Mouse (Mus musculus): ENCODE measurements around the gene Cfap46. TPM values are rescaled to one million over a fixed set of nuclear protein-coding genes. Genes with fewer than 3 reads are reported as not detected.
A peak's percentile ranks its signal among the peaks of the same experiment; 100 is the strongest.

Cfap46 gene
- polyA plus RNA-seq, 1 experiment from 2014 or later = not detected

GRCm38 (mm10) chr7:139585183-139585821 lies 98.3 kb downstream of the Cfap46 start:
- H3K27me3 ChIP-seq (ENCODE audit: control insufficient read depth, insufficient read depth, low read length) = peaks cover 89% of the 10 kb centered on the region
- no peaks in the 10 kb centered on the region for H3K36me3 ChIP-seq (ENCODE audit: control insufficient read depth, insufficient read depth, low read length)
- 0 out of 2 replicates have a peak overlapping the region, but pooled peaks have one; percentile 43 for H3K4me2 ChIP-seq (ENCODE audit: low read length)
- no peak for ATAC-seq (ENCODE audit: insufficient number of reproducible peaks, insufficient read depth, low FRiP score, low read depth)
- H3K9me3 ChIP-seq (ENCODE audit: control insufficient read depth, low read length) = no peaks in the 10 kb centered on the region
- no peak overlapping the region for H3K9ac ChIP-seq (ENCODE audit: low read length)
- peaks cover 11 to 38% of the 10 kb centered on the region in 2 experiments; a peak in 3 of 4 replicates for H3K4me1 ChIP-seq (ENCODE audit: control insufficient read depth in 2 of 2, insufficient read depth in 2 of 2, low read length in 2 of 2)
- H3K4me3 ChIP-seq (ENCODE audit: control insufficient read depth in 1 of 2, insufficient read depth in 1 of 2, low read depth in 1 of 2, low read length in 2 of 2) = peak overlapping the region in 1 of 2 experiments; percentile 27; a peak in 2 of 4 replicates
- WGBS = 4% methylated on average over 29 of the region's 29 CpGs
- no peak overlapping the region for H3K27ac ChIP-seq (replicated peaks in 1 of 2; ENCODE audit: control insufficient read depth in 1 of 2, insufficient read depth in 1 of 2, low read depth in 2 of 2, low read length in 2 of 2)

GRCm38 (mm10) chr7:139584221-139585175 lies 99.1 kb downstream of the Cfap46 start:
- 2% methylated on average over 53 of the region's 53 CpGs for WGBS
- peak overlapping the region; percentile 43 for H3K4me2 ChIP-seq (ENCODE audit: low read length)
- no peak overlapping the region for H3K27ac ChIP-seq (replicated peaks in 1 of 2; ENCODE audit: control insufficient read depth in 1 of 2, insufficient read depth in 1 of 2, low read depth in 2 of 2, low read length in 2 of 2)
- H3K9me3 ChIP-seq (ENCODE audit: control insufficient read depth, low read length) = no peaks in the 10 kb centered on the region
- peaks cover 97% of the 10 kb centered on the region for H3K27me3 ChIP-seq (ENCODE audit: control insufficient read depth, insufficient read depth, low read length)
- no peak overlapping the region for H3K9ac ChIP-seq (ENCODE audit: low read length)
- peak overlapping the region in 1 of 2 experiments; percentile 27; a peak in 2 of 4 replicates for H3K4me3 ChIP-seq (ENCODE audit: control insufficient read depth in 1 of 2, insufficient read depth in 1 of 2, low read depth in 1 of 2, low read length in 2 of 2)
- ATAC-seq (ENCODE audit: insufficient number of reproducible peaks, insufficient read depth, low FRiP score, low read depth) = no peak
- H3K4me1 ChIP-seq (ENCODE audit: control insufficient read depth in 2 of 2, insufficient read depth in 2 of 2, low read length in 2 of 2) = peaks cover 11 to 38% of the 10 kb centered on the region in 2 experiments; a peak in 3 of 4 replicates
- peaks cover 4% of the 10 kb centered on the region; the same call in 1 of the 2 replicates for H3K36me3 ChIP-seq (ENCODE audit: control insufficient read depth, insufficient read depth, low read length)

GRCm38 (mm10) chr7:139583094-139583737 lies 100.4 kb downstream of the Cfap46 start:
- H3K9me3 ChIP-seq (ENCODE audit: control insufficient read depth, low read length) = no peaks in the 10 kb centered on the region
- H3K27me3 ChIP-seq (ENCODE audit: control insufficient read depth, insufficient read depth, low read length) = peaks cover 100% of the 10 kb centered on the region
- H3K4me1 ChIP-seq (ENCODE audit: control insufficient read depth in 2 of 2, insufficient read depth in 2 of 2, low read length in 2 of 2) = peaks cover 11 to 38% of the 10 kb centered on the region in 2 experiments; a peak in 3 of 4 replicates
- no peak for ATAC-seq (ENCODE audit: insufficient number of reproducible peaks, insufficient read depth, low FRiP score, low read depth)
- H3K27ac ChIP-seq (replicated peaks in 1 of 2; ENCODE audit: control insufficient read depth in 1 of 2, insufficient read depth in 1 of 2, low read depth in 2 of 2, low read length in 2 of 2) = no peak overlapping the region
- no peak overlapping the region for H3K9ac ChIP-seq (ENCODE audit: low read length)
- H3K4me3 ChIP-seq (ENCODE audit: control insufficient read depth in 1 of 2, insufficient read depth in 1 of 2, low read depth in 1 of 2, low read length in 2 of 2) = no peak overlapping the region
- WGBS = 18% methylated on average over 17 of the region's 17 CpGs
- H3K36me3 ChIP-seq (ENCODE audit: control insufficient read depth, insufficient read depth, low read length) = peaks cover 17% of the 10 kb centered on the region
- H3K4me2 ChIP-seq (ENCODE audit: low read length) = peak overlapping the region; percentile 70

GRCm38 (mm10) chr7:139582595-139582994 lies 101.0 kb downstream of the Cfap46 start, which contains the start of gene Nkx6-2:
Gene Nkx6-2, minus strand, starts transcription at chr7:139582797.
- no peak for ATAC-seq (ENCODE audit: insufficient number of reproducible peaks, insufficient read depth, low FRiP score, low read depth)
- WGBS = under 1% methylated on average over 56 of the region's 56 CpGs

GRCm38 (mm10) chr7:139581801-139582571 lies 101.6 kb downstream of the Cfap46 start:
- no peaks in the 10 kb centered on the region for H3K9me3 ChIP-seq (ENCODE audit: control insufficient read depth, low read length)
- peak overlapping the region; percentile 70 for H3K4me2 ChIP-seq (ENCODE audit: low read length)
- H3K9ac ChIP-seq (ENCODE audit: low read length) = 0 out of 2 replicates have a peak overlapping the region, but pooled peaks have one; percentile 2
- H3K4me1 ChIP-seq (ENCODE audit: control insufficient read depth in 2 of 2, insufficient read depth in 2 of 2, low read length in 2 of 2) = peaks cover 11 to 38% of the 10 kb centered on the region in 2 experiments; a peak in 3 of 4 replicates
- under 1% methylated on average over 82 of the region's 82 CpGs for WGBS
- peaks cover 96% of the 10 kb centered on the region for H3K27me3 ChIP-seq (ENCODE audit: control insufficient read depth, insufficient read depth, low read length)
- no peak overlapping the region for H3K27ac ChIP-seq (replicated peaks in 1 of 2; ENCODE audit: control insufficient read depth in 1 of 2, insufficient read depth in 1 of 2, low read depth in 2 of 2, low read length in 2 of 2)
- peak overlapping the region; percentile 33 to 42 for H3K4me3 ChIP-seq (ENCODE audit: control insufficient read depth in 1 of 2, insufficient read depth in 1 of 2, low read depth in 1 of 2, low read length in 2 of 2)
- H3K36me3 ChIP-seq (ENCODE audit: control insufficient read depth, insufficient read depth, low read length) = peaks cover 30% of the 10 kb centered on the region
- no peak for ATAC-seq (ENCODE audit: insufficient number of reproducible peaks, insufficient read depth, low FRiP score, low read depth)

More at GRCm38 (mm10) chr7:139582595-139582994, 101.0 kb downstream of the Cfap46 start, which contains the start of gene Nkx6-2:
- H3K9me3 ChIP-seq (ENCODE audit: control insufficient read depth, low read length) = no peaks in the 10 kb centered on the region
- peaks cover 23% of the 10 kb centered on the region for H3K36me3 ChIP-seq (ENCODE audit: control insufficient read depth, insufficient read depth, low read length)
- H3K27me3 ChIP-seq (ENCODE audit: control insufficient read depth, insufficient read depth, low read length) = peaks cover 100% of the 10 kb centered on the region
- no peak within 1 kb of the TSS for H3K27ac ChIP-seq (replicated peaks in 1 of 2; ENCODE audit: control insufficient read depth in 1 of 2, insufficient read depth in 1 of 2, low read depth in 2 of 2, low read length in 2 of 2)
- peak within 1 kb of the TSS; percentile 33 to 42 for H3K4me3 ChIP-seq (ENCODE audit: control insufficient read depth in 1 of 2, insufficient read depth in 1 of 2, low read depth in 1 of 2, low read length in 2 of 2)
- 0 out of 2 replicates have a peak within 1 kb of the TSS, but pooled peaks have one; percentile 2 for H3K9ac ChIP-seq (ENCODE audit: low read length)
- peak within 1 kb of the TSS; percentile 70 for H3K4me2 ChIP-seq (ENCODE audit: low read length)
- peaks cover 11 to 38% of the 10 kb centered on the region in 2 experiments; a peak in 3 of 4 replicates for H3K4me1 ChIP-seq (ENCODE audit: control insufficient read depth in 2 of 2, insufficient read depth in 2 of 2, low read length in 2 of 2)

GRCm38 (mm10) chr7:139580851-139581775 lies 102.5 kb downstream of the Cfap46 start:
- Histone ChIP-seq H3K4me2 (ENCODE audit: low read length) (peak overlapping the region; percentile 70), H3K36me3 (ENCODE audit: control insufficient read depth, insufficient read depth, low read length) (peaks cover 38% of the 10 kb centered on the region), H3K27ac (replicated peaks in 1 of 2; ENCODE audit: control insufficient read depth in 1 of 2, insufficient read depth in 1 of 2, low read depth in 2 of 2, low read length in 2 of 2) (no peak overlapping the region), H3K9ac (ENCODE audit: low read length) (0 out of 2 replicates have a peak overlapping the region, but pooled peaks have one; percentile 2), H3K4me1 (ENCODE audit: control insufficient read depth in 2 of 2, insufficient read depth in 2 of 2, low read length in 2 of 2) (peaks cover 11 to 38% of the 10 kb centered on the region in 2 experiments; a peak in 3 of 4 replicates), H3K4me3 (ENCODE audit: control insufficient read depth in 1 of 2, insufficient read depth in 1 of 2, low read depth in 1 of 2, low read length in 2 of 2) (peak overlapping the region; percentile 33 to 42; a peak in 3 of 4 replicates), H3K9me3 (ENCODE audit: control insufficient read depth, low read length) (no peaks in the 10 kb centered on the region), H3K27me3 (ENCODE audit: control insufficient read depth, insufficient read depth, low read length) (peaks cover 87% of the 10 kb centered on the region)
- no peak for ATAC-seq (ENCODE audit: insufficient number of reproducible peaks, insufficient read depth, low FRiP score, low read depth)
- 3% methylated on average over 78 of the region's 78 CpGs for WGBS
